Mouse (Mus musculus) cerebellum, postnatal 10 days (tissue): ENCODE measurements around the gene 2610008E11Rik.
"Not testable (repeated sequence)": the region's sequence is repeated elsewhere in the genome, so short reads cannot be mapped to it uniquely, and the experiment has no call there.

Source experiments
- DNase-seq, 2 experiments: peaks; one replicate each; pipeline ENCODE4 v3.0.0; 2021; ENCODE audit warnings: mixed read lengths in 2 of 2

2610008E11Rik gene

GRCm38 (mm10) chr10:79097161-79097754 lies at the start of gene 2610008E11Rik:
Gene 2610008E11Rik, minus strand, starts transcription at chr10:79097600.
- DNase-seq: peak; percentile 96

- DNase-seq: peak; percentile 78 to 86
Measured at GRCm38 (mm10) chr10:79116125-79116849, 18.9 kb upstream of the 2610008E11Rik start.

- no peak for DNase-seq
Measured at GRCm38 (mm10) chr10:79115085-79115484, 17.7 kb upstream of the 2610008E11Rik start.

- DNase-seq: no peak
Measured at GRCm38 (mm10) chr10:79110482-79110881, 13.1 kb upstream of the 2610008E11Rik start.

- DNase-seq: no peak
Measured at GRCm38 (mm10) chr10:79109156-79109555, 11.8 kb upstream of the 2610008E11Rik start.

GRCm38 (mm10) chr10:79107531-79107930 lies 10.1 kb upstream of the 2610008E11Rik start:
- no peak for DNase-seq

GRCm38 (mm10) chr10:79106325-79107282 lies 9.2 kb upstream of the 2610008E11Rik start:
- no peak for DNase-seq

GRCm38 (mm10) chr10:79096706-79097105 lies 694 bp downstream of the 2610008E11Rik start:
- DNase-seq: peak in 1 of 2 experiments; percentile 7

GRCm38 (mm10) chr10:79091731-79092130 lies 5.7 kb downstream of the 2610008E11Rik start:
- DNase-seq: no peak

- DNase-seq: no peak
Measured at GRCm38 (mm10) chr10:79089000-79089399, 8.4 kb downstream of the 2610008E11Rik start.

- no peak for DNase-seq
Measured at GRCm38 (mm10) chr10:79086577-79086976, 10.8 kb downstream of the 2610008E11Rik start.

- DNase-seq: not testable (repeated sequence)
Measured at GRCm38 (mm10) chr10:79057370-79057769, 40.0 kb downstream of the 2610008E11Rik start.

GRCm38 (mm10) chr10:79042457-79042856 lies 54.9 kb downstream of the 2610008E11Rik start:
- DNase-seq: not testable (repeated sequence)

- DNase-seq: no peak
Measured at GRCm38 (mm10) chr10:79028441-79028840, 69.0 kb downstream of the 2610008E11Rik start, which contains the start of gene Olfr57. Gene Olfr57, plus strand, starts transcription at chr10:79028741.
